Mouse (Mus musculus) forebrain, postnatal 0 days (tissue): ENCODE results near the gene Mrpl17. TPM values are rescaled to one million over a fixed set of nuclear protein-coding genes. Genes with fewer than 3 reads are reported as not detected.

Source experiments
- ATAC-seq: fragments of 200-750 bp; cut with Nextera tagmentation; 2 replicates; pipeline ENCODE4 v1.8.0; 2017; ENCODE audit warnings: mild to moderate bottlenecking, moderate library complexity
- DNase-seq: peaks from one replicate; pipeline ENCODE4 v3.0.0-alpha.2; 2015
- H3K27ac ChIP-seq: fragments of 300-500 bp; sonication (generic); 2 replicates; pipeline ENCODE4 v1.5.1; 2014; ENCODE audit warnings: low read depth, mild to moderate bottlenecking, antibody characterized with exemption, low read length, moderate library complexity, mixed read lengths
- H3K27me3 ChIP-seq: fragments of 300-500 bp; sonication (generic); 2 replicates; pipeline ENCODE4 v1.6.1; 2014; ENCODE audit warnings: mild to moderate bottlenecking, low read length, mixed read lengths; ENCODE audit not compliant: insufficient read depth
- H3K36me3 ChIP-seq: fragments of 300-500 bp; sonication (generic); 2 replicates; pipeline ENCODE4 v1.6.1; 2014; ENCODE audit warnings: mild to moderate bottlenecking, moderate library complexity; ENCODE audit not compliant: insufficient read depth
- H3K4me1 ChIP-seq: fragments of 300-500 bp; sonication (generic); 2 replicates; pipeline ENCODE4 v1.6.1; 2014; ENCODE audit warnings: antibody characterized with exemption; ENCODE audit not compliant: insufficient read depth
- H3K4me2 ChIP-seq: fragments of 300-500 bp; sonication (generic); 2 replicates; pipeline ENCODE4 v1.6.1; 2014; ENCODE audit warnings: low read depth, mild to moderate bottlenecking, moderate library complexity
- H3K4me3 ChIP-seq: fragments of 300-500 bp; sonication (generic); 2 replicates; pipeline ENCODE4 v1.5.1; 2014; ENCODE audit warnings: low read depth, low read length, mixed read lengths
- H3K9ac ChIP-seq: fragments of 300-500 bp; sonication (generic); 2 replicates; pipeline ENCODE4 v1.6.1; 2014; ENCODE audit warnings: mild to moderate bottlenecking
- H3K9me3 ChIP-seq: fragments of 300-500 bp; sonication (generic); 2 replicates; pipeline ENCODE4 v1.6.1; 2016; ENCODE audit warnings: low read length
- CTCF ChIP-seq: sonication (generic); IDR thresholded peaks from 2 replicates; pipeline ENCODE4 v1.5.1; 2016; ENCODE audit warnings: antibody characterized with exemption, control low read depth, low read depth
- WGBS: fragments of 180-500 bp; shearing (Covaris S2); extraction: QIAGEN DNeasy Blood & Tissue Kit; methylation state at CpG from one replicate; pipeline ENCODE4 v1.1.7; 2014; 5-methylcytosine and 5-hydroxymethylcytosine counted together
- polyA plus RNA-seq: library from polyadenylated mRNA; unstranded; fragments of >200 nt; fragmentation: Nextera tagmentation; extraction: Ambion mirVana; gene quantifications from 2 replicates; pipeline ENCODE4 v1.2.1, GENCODE M21; 2015
- total RNA-seq: library from RNA; depleted of rRNA; stranded (reverse); fragments of >200 nt; gene quantifications from 2 replicates; pipeline ENCODE4 v1.2.3, GENCODE M21; 2014

Mrpl17 gene
- total and polyA plus RNA-seq, 2 experiments from 2014 or later: 15.0 to 192 TPM

GRCm38 (mm10) chr7:105811516-105811915, 617 bp upstream of the Mrpl17 start:
- Histone ChIP-seq H3K4me2 (peak overlapping the region; percentile 26), H3K9ac (no peak overlapping the region), H3K27ac (no peak overlapping the region), H3K4me3 (no peak overlapping the region), H3K9me3 (no peaks in the 10 kb centered on the region), H3K36me3 (peaks cover 17% of the 10 kb centered on the region), H3K27me3 (no peaks in the 10 kb centered on the region), H3K4me1 (peaks cover 6% of the 10 kb centered on the region)
- no peak for TF ChIP-seq CTCF
- ATAC-seq (no peak), DNase-seq (no peak)

GRCm38 (mm10) chr7:105810280-105810876, 521 bp downstream of the Mrpl17 start:
- TF ChIP-seq CTCF: no peak
- Histone ChIP-seq H3K4me2 (peak overlapping the region; percentile 70), H3K27ac (peak overlapping the region; percentile 90), H3K9ac (peak overlapping the region; percentile 92), H3K27me3 (no peaks in the 10 kb centered on the region), H3K36me3 (peaks cover 17% of the 10 kb centered on the region), H3K9me3 (no peaks in the 10 kb centered on the region), H3K4me1 (peaks cover 6% of the 10 kb centered on the region), H3K4me3 (peak overlapping the region; percentile 80)
- peak; percentile 53 for ATAC-seq
- 5% methylated on average over 37 of the region's 37 CpGs for WGBS
- DNase-seq: no peak

- ATAC-seq: no peak
These were observed 1.1 kb downstream of the Mrpl17 start for GRCm38 (mm10) chr7:105809836-105810235.

DNA sequence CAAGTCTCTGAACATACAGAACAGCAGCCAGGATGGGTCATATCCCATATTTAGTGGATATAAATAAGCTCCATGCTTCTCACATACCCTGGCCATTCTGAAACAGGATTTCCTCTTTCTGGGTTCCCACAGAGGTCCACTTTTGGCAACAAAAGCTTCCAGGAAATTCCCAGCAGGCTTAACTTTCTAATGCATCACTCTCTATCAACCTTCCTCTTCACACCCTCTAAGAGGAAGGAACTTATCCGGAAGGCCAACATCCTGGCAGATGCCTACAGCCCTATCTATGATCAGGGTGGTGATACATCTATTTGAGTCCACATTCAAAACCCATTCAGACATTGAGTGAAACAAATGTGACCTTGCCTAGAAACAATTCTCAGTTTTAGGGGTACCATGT, 2.5 kb downstream of the Mrpl17 start:
- Histone ChIP-seq H3K36me3 (peaks cover 17% of the 10 kb centered on the region), H3K9me3 (no peaks in the 10 kb centered on the region), H3K27me3 (no peaks in the 10 kb centered on the region), H3K4me1 (peaks cover 6% of the 10 kb centered on the region), H3K9ac (no peak overlapping the region), H3K4me2 (no peak overlapping the region), H3K27ac (no peak overlapping the region), H3K4me3 (no peak overlapping the region)
- ATAC-seq (no peak), DNase-seq (no peak)
- 96% methylated on average over 1 of the region's 1 CpGs for WGBS
- TF ChIP-seq CTCF: no peak

More at GRCm38 (mm10) chr7:105809836-105810235, 1.1 kb downstream of the Mrpl17 start:
- no peak for TF ChIP-seq CTCF
- H3K27ac ChIP-seq: no peak overlapping the region
- H3K4me3 ChIP-seq: peak overlapping the region; percentile 80
- H3K4me2 ChIP-seq: peak overlapping the region; percentile 70
- no peak for DNase-seq
- peak overlapping the region; percentile 92 for H3K9ac ChIP-seq
- no peaks in the 10 kb centered on the region for H3K27me3 ChIP-seq
- 77% methylated on average over 7 of the region's 7 CpGs for WGBS
- H3K36me3 ChIP-seq: peaks cover 17% of the 10 kb centered on the region
- peaks cover 6% of the 10 kb centered on the region for H3K4me1 ChIP-seq
- H3K9me3 ChIP-seq: no peaks in the 10 kb centered on the region

GRCm38 (mm10) chr7:105806716-105807115, 4.2 kb downstream of the Mrpl17 start:
- Histone ChIP-seq H3K4me1 (peaks cover 6% of the 10 kb centered on the region), H3K27ac (no peak overlapping the region), H3K9ac (no peak overlapping the region), H3K4me3 (no peak overlapping the region), H3K36me3 (peaks cover 17% of the 10 kb centered on the region), H3K9me3 (no peaks in the 10 kb centered on the region), H3K4me2 (no peak overlapping the region), H3K27me3 (no peaks in the 10 kb centered on the region)
- ATAC-seq (no peak), DNase-seq (no peak)
- TF ChIP-seq CTCF: no peak
- 60% methylated on average over 2 of the region's 2 CpGs for WGBS

- TF ChIP-seq CTCF: no peak
- no peak overlapping the region for H3K9ac ChIP-seq
- H3K27ac ChIP-seq: no peak overlapping the region
- H3K4me3 ChIP-seq: no peak overlapping the region
- peaks cover 6% of the 10 kb centered on the region for H3K4me1 ChIP-seq
- WGBS: 80% methylated on average over 5 of the region's 5 CpGs
- no peak for DNase-seq
- no peaks in the 10 kb centered on the region for H3K9me3 ChIP-seq
- H3K4me2 ChIP-seq: no peak overlapping the region
- peaks cover 17% of the 10 kb centered on the region for H3K36me3 ChIP-seq
- ATAC-seq: no peak
- H3K27me3 ChIP-seq: no peaks in the 10 kb centered on the region
These were observed 4.8 kb downstream of the Mrpl17 start for GRCm38 (mm10) chr7:105806125-105806524.

- ATAC-seq (no peak), DNase-seq (no peak)
- no peaks in the 10 kb centered on the region for H3K27me3 ChIP-seq
- peaks cover 3% of the 10 kb centered on the region; the same call in 1 of the 2 replicates for H3K36me3 ChIP-seq
- no peak overlapping the region for H3K9ac ChIP-seq
- no peak overlapping the region for H3K4me3 ChIP-seq
- no peak for TF ChIP-seq CTCF
- H3K27ac ChIP-seq: no peak overlapping the region
- no peak overlapping the region for H3K4me2 ChIP-seq
- no peaks in the 10 kb centered on the region for H3K9me3 ChIP-seq
- no peaks in the 10 kb centered on the region for H3K4me1 ChIP-seq
These were observed 7.5 kb downstream of the Mrpl17 start for GRCm38 (mm10) chr7:105803428-105803827.

GRCm38 (mm10) chr7:105802771-105803170, 8.1 kb downstream of the Mrpl17 start:
- no peak for TF ChIP-seq CTCF
- H3K4me1 ChIP-seq: no peaks in the 10 kb centered on the region
- H3K27me3 ChIP-seq: no peaks in the 10 kb centered on the region
- no peak overlapping the region for H3K4me2 ChIP-seq
- H3K9ac ChIP-seq: no peak overlapping the region
- no peaks in the 10 kb centered on the region for H3K9me3 ChIP-seq
- H3K27ac ChIP-seq: no peak overlapping the region
- 48% methylated on average over 1 of the region's 1 CpGs for WGBS
- H3K4me3 ChIP-seq: no peak overlapping the region
- H3K36me3 ChIP-seq: no peaks in the 10 kb centered on the region; the same call in 1 of the 2 replicates
- DNase-seq (no peak), ATAC-seq (no peak)
